Mouse (Mus musculus) liver, embryonic 14.5 days (tissue): Measurements from ENCODE around the gene Hal.

Experiments used
- CTCF ChIP-seq: IDR thresholded peaks from 2 replicates; pipeline ENCODE4 v1.5.1; 2016; ENCODE audit warnings: antibody characterized with exemption, low read depth, control low read depth
- EP300 ChIP-seq: IDR thresholded peaks from 2 replicates; pipeline ENCODE4 v1.6.1; 2016; ENCODE audit warnings: antibody characterized with exemption, low read depth

DNA sequence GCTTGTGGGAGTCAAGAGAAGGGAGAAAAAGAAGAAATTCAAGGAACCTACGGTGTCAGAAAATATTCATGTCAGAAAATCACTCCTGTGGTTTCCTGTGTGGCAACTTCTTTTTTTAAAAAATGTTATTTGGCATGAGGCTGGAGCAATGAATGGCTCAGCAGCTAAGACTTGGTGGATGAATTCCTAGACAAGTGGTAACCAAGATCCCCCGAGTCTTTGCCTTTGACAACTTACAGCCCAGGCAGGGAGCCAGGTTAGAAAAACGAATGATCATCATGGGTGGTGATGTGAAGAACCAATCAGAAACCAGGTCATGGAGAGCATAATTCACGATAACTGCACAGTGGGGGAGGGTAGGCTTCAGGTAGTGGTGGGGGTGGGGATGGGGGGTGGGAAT, 32.4 kb downstream of the Hal start:
- TF ChIP-seq CTCF (no peak), EP300 (no peak)
